Mouse (Mus musculus) hindbrain, embryonic 14.5 days (tissue): ENCODE measurements around the gene Frmd4a. TPM values are rescaled to one million over a fixed set of nuclear protein-coding genes. Genes with fewer than 3 reads are reported as not detected.
A peak's percentile ranks its signal among the peaks of the same experiment; 100 is the strongest.

Experiments used
- ATAC-seq: fragments of 200-750 bp; cut with Nextera tagmentation; 2 replicates; pipeline ENCODE4 v1.8.0; 2017; ENCODE audit warnings: moderate number of reproducible peaks, mild to moderate bottlenecking, moderate TSS enrichment, moderate library complexity; ENCODE audit not compliant: low FRiP score
- DNase-seq: peaks from one replicate; pipeline ENCODE4 v3.0.0-alpha.2; 2015; ENCODE audit warnings: low spot score
- H3K27ac ChIP-seq: fragments of 300-500 bp; sonication (generic); 2 replicates; pipeline ENCODE4 v1.5.1; 2014; ENCODE audit warnings: mild to moderate bottlenecking, moderate library complexity
- H3K27me3 ChIP-seq: fragments of 300-500 bp; sonication (generic); 2 replicates; pipeline ENCODE4 v1.6.1; 2014; ENCODE audit warnings: mild to moderate bottlenecking, low read length, mixed read lengths; ENCODE audit not compliant: control insufficient read depth, insufficient read depth
- H3K36me3 ChIP-seq: fragments of 300-500 bp; sonication (generic); replicated peaks from 2 replicates; pipeline ENCODE4 v1.6.1; 2014; ENCODE audit not compliant: control insufficient read depth, insufficient read depth
- H3K4me1 ChIP-seq: fragments of 300-500 bp; sonication (generic); replicated peaks from 2 replicates; pipeline ENCODE4 v1.6.1; 2014; ENCODE audit warnings: antibody characterized with exemption, low read length, mixed read lengths; ENCODE audit not compliant: control insufficient read depth, insufficient read depth
- H3K4me2 ChIP-seq: fragments of 300-500 bp; sonication (generic); replicated peaks from 2 replicates; pipeline ENCODE4 v1.6.1; 2014; ENCODE audit warnings: mild to moderate bottlenecking, moderate library complexity
- H3K4me3 ChIP-seq: fragments of 300-500 bp; sonication (generic); replicated peaks from 2 replicates; pipeline ENCODE4 v1.5.1; 2014; ENCODE audit warnings: mild to moderate bottlenecking, low read length
- H3K9ac ChIP-seq: fragments of 300-500 bp; sonication (generic); 2 replicates; pipeline ENCODE4 v1.6.1; 2014
- H3K9me3 ChIP-seq: fragments of 300-500 bp; sonication (generic); 2 replicates; pipeline ENCODE4 v1.6.1; 2016; ENCODE audit warnings: low read length; ENCODE audit not compliant: control insufficient read depth
- WGBS: fragments of 180-500 bp; shearing (Covaris S2); extraction: QIAGEN DNeasy Blood & Tissue Kit; methylation state at CpG from one replicate; pipeline ENCODE4 v1.1.7; 2014; 5-methylcytosine and 5-hydroxymethylcytosine counted together
- polyA plus RNA-seq: library from polyadenylated mRNA; unstranded; fragments of >200 nt; fragmentation: Nextera tagmentation; extraction: Ambion mirVana; gene quantifications from 2 replicates; pipeline ENCODE4 v1.2.1, GENCODE M21; 2014

The Frmd4a gene
- polyA plus RNA-seq, 1 experiment from 2014 or later: 56.9 TPM

DNA sequence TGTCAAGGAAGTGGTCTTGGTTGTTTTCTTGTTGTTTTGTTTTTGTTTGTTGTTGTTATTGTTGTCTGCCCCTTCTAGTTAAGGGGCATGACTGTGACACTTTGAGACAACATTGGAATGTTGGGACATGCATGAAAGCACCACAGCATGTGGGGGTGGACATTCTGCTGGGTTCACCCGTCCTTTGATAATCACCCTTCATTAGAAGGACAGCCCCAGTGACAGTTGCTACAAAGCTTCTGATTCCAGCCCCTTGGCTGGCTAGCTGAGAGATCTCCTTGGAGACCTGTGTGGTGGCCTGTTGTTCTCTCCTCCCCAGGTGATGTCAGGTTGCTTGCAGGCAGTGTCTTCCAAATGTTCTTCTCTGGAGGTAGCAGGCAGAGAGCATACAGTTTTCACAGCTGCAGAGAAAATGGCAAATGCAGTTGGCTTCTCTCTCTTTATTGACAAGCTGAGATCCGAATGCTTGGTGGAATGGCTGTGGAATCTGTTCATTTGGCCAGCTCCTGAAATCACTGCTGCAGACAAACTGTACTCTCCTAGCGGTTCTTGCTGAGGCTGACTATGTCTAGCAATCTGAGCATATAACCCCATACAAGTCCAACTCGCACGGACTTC is 136.6 kb downstream of the Frmd4a start:
- WGBS: 24% methylated on average over 5 of the region's 5 CpGs
- Histone ChIP-seq H3K27me3 (no peaks in the 10 kb centered on the region), H3K4me1 (peaks cover 29% of the 10 kb centered on the region), H3K9me3 (no peaks in the 10 kb centered on the region), H3K27ac (peak overlapping the region; percentile 81), H3K9ac (peak overlapping the region; percentile 61), H3K36me3 (no peaks in the 10 kb centered on the region), H3K4me3 (peak overlapping the region; percentile 32), H3K4me2 (peak overlapping the region; percentile 50)
- DNase-seq (no peak), ATAC-seq (no peak)

DNA sequence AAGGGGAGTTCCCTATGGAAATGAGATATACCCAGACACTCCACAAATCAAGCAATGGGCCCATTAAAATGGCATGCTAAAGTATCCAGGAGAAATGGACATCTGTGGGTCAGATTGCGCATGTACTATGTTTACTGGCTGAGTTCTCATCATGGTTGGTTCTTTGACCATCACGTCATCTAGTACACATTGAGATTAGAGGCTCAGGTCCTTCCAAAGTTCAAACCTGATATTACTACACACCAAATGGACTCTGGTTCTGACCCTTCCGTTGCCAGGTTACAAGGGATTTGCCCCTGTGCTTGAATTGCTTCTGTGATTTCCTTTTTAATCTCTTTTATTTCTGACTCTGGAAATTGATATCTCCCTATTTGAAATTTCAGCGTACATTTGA is 137.1 kb downstream of the Frmd4a start:
- H3K36me3 ChIP-seq: no peaks in the 10 kb centered on the region
- ATAC-seq: no peak
- peak overlapping the region; percentile 32 for H3K4me3 ChIP-seq
- H3K9me3 ChIP-seq: no peaks in the 10 kb centered on the region
- DNase-seq: no peak
- no peaks in the 10 kb centered on the region for H3K27me3 ChIP-seq
- peaks cover 29% of the 10 kb centered on the region for H3K4me1 ChIP-seq
- H3K27ac ChIP-seq: peak overlapping the region; percentile 81
- peak overlapping the region; percentile 61 for H3K9ac ChIP-seq
- peak overlapping the region; percentile 50 for H3K4me2 ChIP-seq
- 69% methylated on average over 4 of the region's 4 CpGs for WGBS

DNA sequence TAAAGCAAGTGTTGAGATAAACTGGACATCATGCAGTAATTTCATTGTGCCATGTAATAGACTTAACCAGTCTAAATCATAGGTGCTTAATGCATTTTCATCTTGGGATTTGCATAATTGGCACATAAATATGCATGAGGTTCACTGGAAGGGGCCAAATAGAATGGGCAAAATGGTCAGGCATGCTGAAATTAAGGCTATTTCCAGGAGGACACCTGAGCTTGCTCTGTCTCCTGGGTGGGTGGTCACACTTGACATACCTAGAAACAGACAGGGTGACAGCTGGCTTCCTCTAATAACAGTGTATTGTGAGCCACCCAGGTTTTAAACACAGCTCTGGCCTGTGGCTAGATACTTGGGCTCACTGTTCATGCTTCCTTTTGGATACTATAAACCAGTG is 137.9 kb downstream of the Frmd4a start:
- H3K36me3 ChIP-seq: no peaks in the 10 kb centered on the region
- peak overlapping the region; percentile 81 for H3K27ac ChIP-seq
- no peaks in the 10 kb centered on the region for H3K9me3 ChIP-seq
- no peaks in the 10 kb centered on the region for H3K27me3 ChIP-seq
- no peak for DNase-seq
- H3K4me1 ChIP-seq: peaks cover 29% of the 10 kb centered on the region
- peak overlapping the region; percentile 61 for H3K9ac ChIP-seq
- peak overlapping the region; percentile 50 for H3K4me2 ChIP-seq
- peak overlapping the region; percentile 32 for H3K4me3 ChIP-seq
- no peak for ATAC-seq

DNA sequence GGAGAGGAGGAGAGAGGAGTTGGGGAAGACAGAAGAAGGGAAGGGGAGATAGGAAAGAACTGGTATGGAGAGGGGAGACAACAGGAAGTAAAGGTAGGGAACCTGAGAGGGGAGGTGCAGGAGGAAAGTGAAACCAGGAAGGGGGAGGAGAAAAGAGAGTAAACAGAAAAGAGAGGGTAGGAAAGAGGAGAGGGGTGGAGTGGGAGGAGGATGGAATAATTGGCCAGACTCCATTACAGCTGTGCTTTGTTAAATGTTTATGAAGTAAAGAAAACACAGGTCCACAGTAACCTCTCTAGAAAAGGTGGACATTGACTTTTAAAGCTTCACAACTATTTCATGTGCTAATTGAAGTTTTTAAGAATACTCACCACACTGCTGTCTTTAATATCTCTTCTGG is 139.0 kb downstream of the Frmd4a start:
- peaks cover 29% of the 10 kb centered on the region for H3K4me1 ChIP-seq
- H3K27me3 ChIP-seq: no peaks in the 10 kb centered on the region
- ATAC-seq: no peak
- H3K27ac ChIP-seq: no peak overlapping the region
- H3K9me3 ChIP-seq: no peaks in the 10 kb centered on the region
- H3K36me3 ChIP-seq: no peaks in the 10 kb centered on the region
- H3K4me3 ChIP-seq: no peak overlapping the region
- H3K4me2 ChIP-seq: peak overlapping the region; percentile 50
- no peak for DNase-seq
- no peak overlapping the region for H3K9ac ChIP-seq

DNA sequence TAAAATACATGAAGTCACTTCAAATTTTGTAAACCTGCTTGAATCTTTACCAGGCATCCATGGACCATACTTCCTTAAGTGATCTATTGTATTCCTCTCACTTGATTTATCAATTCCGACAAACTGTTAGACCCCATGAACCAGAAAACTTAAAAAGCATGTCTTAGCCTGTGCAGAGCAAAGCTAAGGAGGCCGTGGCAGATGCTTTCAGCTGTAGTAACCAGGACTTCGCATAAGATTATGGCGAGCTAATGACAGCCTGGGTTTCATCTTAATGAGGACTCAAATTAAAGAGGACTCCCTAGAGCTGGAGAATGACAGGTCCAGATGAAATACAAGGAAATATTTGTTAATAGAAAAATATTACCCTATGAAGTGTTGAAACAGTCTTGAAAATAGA is 139.9 kb downstream of the Frmd4a start:
- DNase-seq: no peak
- no peak overlapping the region for H3K4me2 ChIP-seq
- H3K9ac ChIP-seq: no peak overlapping the region
- no peaks in the 10 kb centered on the region for H3K9me3 ChIP-seq
- H3K4me1 ChIP-seq: peaks cover 24% of the 10 kb centered on the region
- no peaks in the 10 kb centered on the region for H3K27me3 ChIP-seq
- no peak for ATAC-seq
- no peaks in the 10 kb centered on the region for H3K36me3 ChIP-seq
- no peak overlapping the region for H3K4me3 ChIP-seq
- 45% methylated on average over 4 of the region's 4 CpGs for WGBS
- H3K27ac ChIP-seq: no peak overlapping the region

DNA sequence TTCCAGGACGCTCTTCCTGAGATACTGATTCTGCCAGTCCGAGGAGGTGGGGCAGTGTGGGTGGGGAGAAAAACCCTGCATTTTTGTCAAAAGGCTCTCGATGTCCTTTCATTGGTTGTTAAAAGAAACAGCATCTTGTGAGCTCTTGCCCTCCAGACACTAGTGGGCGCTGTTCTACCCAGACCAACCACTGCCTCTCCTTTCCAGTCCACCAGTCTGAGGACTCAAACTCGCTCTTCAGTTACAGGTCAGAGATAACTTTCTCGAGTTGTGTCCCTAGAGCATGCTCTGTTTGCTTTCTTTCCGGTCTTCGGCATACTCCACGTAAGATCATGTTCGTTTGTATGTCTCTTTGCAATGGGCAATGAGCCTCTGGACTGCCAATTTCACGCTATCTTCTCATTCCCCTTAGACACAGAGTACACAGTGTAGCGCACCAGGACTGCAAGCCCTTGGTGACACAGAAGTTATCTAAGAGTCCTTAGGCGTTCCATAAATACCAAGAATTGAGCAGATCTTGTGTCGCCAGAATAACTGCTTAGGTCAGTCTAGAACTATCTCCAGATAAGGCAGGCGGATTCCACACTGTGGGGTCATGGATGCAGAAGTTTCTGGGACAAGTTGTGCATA is 142.2 kb downstream of the Frmd4a start:
- 84% methylated on average over 15 of the region's 15 CpGs for WGBS
- no peak overlapping the region for H3K4me3 ChIP-seq
- H3K9ac ChIP-seq: no peak overlapping the region
- ATAC-seq: no peak
- no peaks in the 10 kb centered on the region for H3K27me3 ChIP-seq
- no peaks in the 10 kb centered on the region for H3K36me3 ChIP-seq
- H3K9me3 ChIP-seq: no peaks in the 10 kb centered on the region
- DNase-seq: no peak
- H3K4me1 ChIP-seq: peaks cover 16% of the 10 kb centered on the region
- H3K27ac ChIP-seq: no peak overlapping the region
- H3K4me2 ChIP-seq: no peak overlapping the region

DNA sequence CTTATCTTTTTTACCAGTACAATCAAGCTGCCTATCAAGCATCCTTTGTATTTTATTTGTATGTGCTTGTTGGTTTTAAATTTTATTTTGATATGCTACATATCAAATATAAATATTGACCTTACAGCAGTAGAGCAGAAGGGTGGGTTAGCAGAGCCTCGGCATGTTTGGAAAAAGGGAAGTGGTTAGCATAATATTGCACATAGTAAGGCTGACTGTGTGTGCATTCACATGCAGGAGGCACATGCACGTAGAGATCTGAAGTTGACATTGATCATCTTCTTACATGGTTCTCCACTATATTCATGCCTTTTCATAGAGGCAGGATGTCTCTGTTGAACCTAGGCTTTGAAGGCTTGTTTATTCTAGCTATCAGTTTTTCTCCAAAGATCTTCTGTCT is 148.7 kb downstream of the Frmd4a start:
- no peaks in the 10 kb centered on the region for H3K9me3 ChIP-seq
- no peak overlapping the region for H3K9ac ChIP-seq
- 94% methylated on average over 2 of the region's 2 CpGs for WGBS
- H3K36me3 ChIP-seq: no peaks in the 10 kb centered on the region
- DNase-seq (no peak), ATAC-seq (no peak)
- no peak overlapping the region for H3K27ac ChIP-seq
- H3K4me1 ChIP-seq: peaks cover 23% of the 10 kb centered on the region
- H3K4me2 ChIP-seq: no peak overlapping the region
- H3K4me3 ChIP-seq: no peak overlapping the region
- no peaks in the 10 kb centered on the region for H3K27me3 ChIP-seq

DNA sequence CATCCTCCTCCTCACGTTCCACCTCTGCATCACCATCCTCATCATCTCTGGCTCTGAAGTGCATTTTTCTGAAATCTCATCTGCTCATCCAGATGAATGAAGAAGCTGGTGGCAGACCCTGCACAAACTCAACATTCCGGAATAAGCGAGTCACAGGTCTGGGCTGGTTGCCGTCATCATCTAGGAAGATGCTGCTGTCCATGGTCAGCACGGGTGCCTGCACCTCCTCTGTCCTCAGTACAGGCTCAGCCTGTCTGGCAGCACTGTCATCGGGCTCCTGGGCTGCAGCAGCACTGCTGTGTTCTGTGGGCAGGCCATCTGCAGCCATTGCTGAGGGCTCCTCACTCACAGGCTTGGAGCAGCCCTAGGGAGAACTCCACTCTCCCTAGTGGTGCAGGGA is 149.6 kb downstream of the Frmd4a start:
- Histone ChIP-seq H3K27ac (no peak overlapping the region), H3K4me2 (no peak overlapping the region), H3K9me3 (no peaks in the 10 kb centered on the region), H3K27me3 (no peaks in the 10 kb centered on the region), H3K4me1 (peaks cover 23% of the 10 kb centered on the region), H3K4me3 (no peak overlapping the region), H3K36me3 (no peaks in the 10 kb centered on the region), H3K9ac (no peak overlapping the region)
- ATAC-seq (no peak), DNase-seq (no peak)
- WGBS: 93% methylated on average over 6 of the region's 6 CpGs

DNA sequence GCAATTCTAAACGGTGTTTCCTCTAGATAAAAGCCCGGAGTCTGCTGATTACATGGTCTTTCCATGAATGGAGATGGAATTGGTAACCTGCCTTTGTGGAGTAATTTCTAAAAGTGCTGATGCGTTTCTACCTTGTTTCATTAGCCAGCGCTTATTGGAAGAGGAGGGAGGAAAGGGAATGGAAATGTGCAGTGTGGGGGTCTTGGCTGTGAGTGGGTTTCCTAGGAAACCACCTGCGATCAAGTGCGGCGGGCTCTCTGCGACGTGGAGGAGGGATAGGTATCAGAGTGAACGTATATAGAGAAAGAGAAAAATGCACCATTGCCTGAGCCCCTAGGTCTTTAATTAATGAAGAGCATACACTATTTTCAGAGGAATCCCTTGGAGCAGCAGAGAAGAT is 152.2 kb downstream of the Frmd4a start:
- Histone ChIP-seq H3K4me2 (peak overlapping the region; percentile 25), H3K4me3 (no peak overlapping the region), H3K36me3 (no peaks in the 10 kb centered on the region), H3K9ac (peak overlapping the region; percentile 12; the same call in 1 of the 2 replicates), H3K4me1 (peaks cover 23% of the 10 kb centered on the region), H3K27me3 (no peaks in the 10 kb centered on the region), H3K9me3 (no peaks in the 10 kb centered on the region), H3K27ac (peak overlapping the region; percentile 78)
- peak; percentile 91 for ATAC-seq
- no peak for DNase-seq
- 35% methylated on average over 10 of the region's 10 CpGs for WGBS
